Mouse (Mus musculus) CH12.LX (cell line): ENCODE data around the gene Ran. TPM values are rescaled to one million over a fixed set of nuclear protein-coding genes. Genes with fewer than 3 reads are reported as not detected.
A peak's percentile ranks its signal among the peaks of the same experiment; 100 is the strongest.

Source experiments
- DNase-seq: peaks from one replicate; pipeline ENCODE4 v3.0.0-alpha.2; 2013; ENCODE audit errors: extremely low read depth
- H3K27ac ChIP-seq: 2 replicates; pipeline ENCODE4 v1.5.1; 2012; ENCODE audit warnings: low read depth, mild to moderate bottlenecking, control low read depth, moderate library complexity; ENCODE audit not compliant: insufficient read depth
- H3K27me3 ChIP-seq: replicated peaks from 2 replicates; pipeline ENCODE3; 2012; ENCODE audit warnings: inconsistent platforms
- H3K36me3 ChIP-seq, 2 experiments: replicated peaks in 1 of 2; 2 replicates each; pipeline versions ENCODE3 to v1.6.1; 2012; ENCODE audit warnings: inconsistent platforms in 1 of 2, low read length in 1 of 2, mild to moderate bottlenecking in 1 of 2, mixed read lengths in 1 of 2, moderate library complexity in 1 of 2; ENCODE audit not compliant: control insufficient read depth in 1 of 2, insufficient read depth in 1 of 2
- H3K4me1 ChIP-seq, 2 experiments: 2 replicates each; pipeline ENCODE4 v1.6.1; 2012; ENCODE audit warnings: inconsistent platforms in 1 of 2, moderate library complexity in 1 of 2; ENCODE audit not compliant: insufficient read depth in 2 of 2, control insufficient read depth in 1 of 2
- H3K4me2 ChIP-seq: 2 replicates; pipeline ENCODE4 v1.6.1; 2012; ENCODE audit warnings: low read depth, mild to moderate bottlenecking, control low read depth; ENCODE audit not compliant: poor library complexity, insufficient read depth, severe bottlenecking
- H3K4me3 ChIP-seq, 3 experiments: fragments of 150-350 bp in 1 of 3; sonication (generic) in 1 of 3; replicated peaks in 1 of 3; 2 replicates each; pipeline versions ENCODE3 to v1.5.1; 2011 to 2012; ENCODE audit warnings: low read depth in 2 of 3, low read length in 2 of 3, mild to moderate bottlenecking in 2 of 3, moderate library complexity in 2 of 3, control low read depth in 1 of 3, improper control_type of control experiment in 1 of 3, inconsistent platforms in 1 of 3, mixed read lengths in 1 of 3; ENCODE audit not compliant: poor library complexity in 1 of 3
- H3K79me2 ChIP-seq: replicated peaks from 2 replicates; pipeline ENCODE4 v1.6.1; 2012; ENCODE audit warnings: mild to moderate bottlenecking, moderate library complexity; ENCODE audit not compliant: control insufficient read depth, poor library complexity, insufficient read depth, severe bottlenecking; ENCODE audit errors: extremely low read depth
- H3K9ac ChIP-seq: 2 replicates; pipeline ENCODE4 v1.6.1; 2012; ENCODE audit warnings: low read depth, mild to moderate bottlenecking, control low read depth, moderate library complexity; ENCODE audit not compliant: insufficient read depth
- H3K9me3 ChIP-seq: replicated peaks from 2 replicates; pipeline ENCODE3; 2012; ENCODE audit warnings: low read length, inconsistent platforms, mixed read lengths
- BHLHE40 ChIP-seq: IDR thresholded peaks from 2 replicates; pipeline ENCODE4 v1.6.1; 2011; ENCODE audit warnings: mild to moderate bottlenecking, low read depth, low read length, improper control_type of control experiment
- CHD1 ChIP-seq: IDR thresholded peaks from 2 replicates; pipeline ENCODE4 v1.6.1; 2012; ENCODE audit warnings: low read depth, low read length, improper control_type of control experiment, inconsistent platforms
- CHD2 ChIP-seq: IDR thresholded peaks from 2 replicates; pipeline ENCODE4 v1.6.1; 2011; ENCODE audit warnings: low read length, improper control_type of control experiment
- CTCF ChIP-seq, 2 experiments: IDR thresholded peaks in 1 of 2; conservative IDR thresholded peaks in 1 of 2; 2 replicates each; pipeline ENCODE4 v1.5.1; 2011 to 2012; ENCODE audit warnings: low read depth in 2 of 2, low read length in 2 of 2, improper control_type of control experiment in 1 of 2, inconsistent platforms in 1 of 2, mild to moderate bottlenecking in 1 of 2, moderate library complexity in 1 of 2
- ETS1 ChIP-seq: conservative IDR thresholded peaks from 2 replicates; pipeline ENCODE4 v1.6.1; 2012; ENCODE audit warnings: low read depth, mild to moderate bottlenecking, inconsistent platforms, low read length, improper control_type of control experiment, moderate library complexity
- GABPA ChIP-seq: IDR thresholded peaks from 2 replicates; pipeline ENCODE4 v1.6.1; 2012; ENCODE audit warnings: low read depth, low read length, improper control_type of control experiment, inconsistent platforms; ENCODE audit not compliant: insufficient replicate concordance
- HCFC1 ChIP-seq: IDR thresholded peaks from 2 replicates; pipeline ENCODE4 v1.6.1; 2012; ENCODE audit warnings: low read depth, mild to moderate bottlenecking, inconsistent platforms, low read length, improper control_type of control experiment
- IRF4 ChIP-seq: IDR thresholded peaks from 2 replicates; pipeline ENCODE4 v1.6.1; 2014; ENCODE audit warnings: low read depth, mild to moderate bottlenecking, inconsistent platforms, low read length, improper control_type of control experiment
- JUN ChIP-seq: IDR thresholded peaks from 2 replicates; pipeline ENCODE4 v1.6.1; 2011; ENCODE audit warnings: low read depth, mild to moderate bottlenecking, low read length, improper control_type of control experiment, moderate library complexity; ENCODE audit not compliant: insufficient read depth
- JUND ChIP-seq: conservative IDR thresholded peaks from 2 replicates; pipeline ENCODE4 v1.6.1; 2011; ENCODE audit warnings: low read depth, low read length, improper control_type of control experiment
- MAFK ChIP-seq: IDR thresholded peaks from 2 replicates; pipeline ENCODE4 v1.6.1; 2011; ENCODE audit warnings: low read length, improper control_type of control experiment; ENCODE audit not compliant: insufficient replicate concordance
- MAX ChIP-seq: IDR thresholded peaks from 2 replicates; pipeline ENCODE4 v1.6.1; 2011; ENCODE audit warnings: low read length, improper control_type of control experiment
- MAZ ChIP-seq: IDR thresholded peaks from 2 replicates; pipeline ENCODE4 v1.6.1; 2012; ENCODE audit warnings: low read depth, mild to moderate bottlenecking, inconsistent platforms, low read length, improper control_type of control experiment, moderate library complexity
- MXI1 ChIP-seq: IDR thresholded peaks from 2 replicates; pipeline ENCODE4 v1.6.1; 2011; ENCODE audit warnings: mild to moderate bottlenecking, low read depth, low read length, improper control_type of control experiment
- MYC ChIP-seq: IDR thresholded peaks from 2 replicates; pipeline ENCODE4 v1.6.1; 2011; ENCODE audit warnings: low read depth, mild to moderate bottlenecking, improper control_type of control experiment, low read length
- NELFE ChIP-seq: IDR thresholded peaks from 2 replicates; pipeline ENCODE4 v1.6.1; 2011; ENCODE audit warnings: low read depth, low read length, improper control_type of control experiment
- NRF1 ChIP-seq: IDR thresholded peaks from 2 replicates; pipeline ENCODE4 v1.6.1; 2014; ENCODE audit warnings: low read depth, mild to moderate bottlenecking, inconsistent platforms, low read length, improper control_type of control experiment, moderate library complexity
- POLR2AphosphoS2 ChIP-seq: IDR thresholded peaks from 2 replicates; pipeline ENCODE4 v1.6.1; 2011; ENCODE audit warnings: low read depth, low read length, improper control_type of control experiment
- RCOR1 ChIP-seq: conservative IDR thresholded peaks from 2 replicates; pipeline ENCODE4 v1.6.1; 2012; ENCODE audit warnings: low read depth, mild to moderate bottlenecking, inconsistent platforms, low read length, improper control_type of control experiment
- SIN3A ChIP-seq: IDR thresholded peaks from 2 replicates; pipeline ENCODE4 v1.6.1; 2012; ENCODE audit warnings: low read length, improper control_type of control experiment, inconsistent platforms
- SMC3 ChIP-seq: IDR thresholded peaks from 2 replicates; pipeline ENCODE4 v1.6.1; 2011; ENCODE audit warnings: low read depth, low read length, improper control_type of control experiment
- TCF12 ChIP-seq: IDR thresholded peaks from 2 replicates; pipeline ENCODE4 v1.6.1; 2014; ENCODE audit warnings: low read depth, mild to moderate bottlenecking, inconsistent platforms, low read length, improper control_type of control experiment
- UBTF ChIP-seq: IDR thresholded peaks from 2 replicates; pipeline ENCODE4 v1.6.1; 2012; ENCODE audit warnings: low read depth, mild to moderate bottlenecking, inconsistent platforms, low read length, improper control_type of control experiment, moderate library complexity
- USF1 ChIP-seq: IDR thresholded peaks from 2 replicates; pipeline ENCODE4 v1.6.1; 2014; ENCODE audit warnings: low read depth, mild to moderate bottlenecking, inconsistent platforms, low read length, improper control_type of control experiment
- ZC3H11A ChIP-seq: IDR thresholded peaks from 2 replicates; pipeline ENCODE4 v1.6.1; 2012; ENCODE audit warnings: low read depth, mild to moderate bottlenecking, inconsistent platforms, low read length, improper control_type of control experiment
- ZNF384 ChIP-seq: IDR thresholded peaks from 2 replicates; pipeline ENCODE4 v1.6.1; 2012; ENCODE audit warnings: low read depth, low read length, improper control_type of control experiment, inconsistent platforms
- dilution Hi-C: fragments of 300-500 bp; cut with MboI; formaldehyde crosslinking; loops from 2 replicates; pipeline ENCODE4 v1.14.3; 2020; ENCODE audit warnings: low sequenced_read_pairs; ENCODE audit not compliant: extremely low pct_unique_long_range_greater_than_20kb, extremely low pct_ligation_motif_present
- in situ Hi-C: fragments of 300-500 bp; cut with MboI; formaldehyde crosslinking; loops from 3 replicates; pipeline ENCODE4 v1.14.3; 2019; ENCODE audit warnings: low sequenced_read_pairs, low pct_ligation_motif_present, low pct_unique_long_range_greater_than_20kb, mixed read lengths
- polyA plus RNA-seq: library from polyadenylated mRNA; unstranded; fragments of >175 nt; gene quantifications from 2 replicates; pipeline ENCODE4 v1.2.1, GENCODE M21; 2012; ENCODE audit warnings: low read depth; ENCODE audit not compliant: insufficient read length
- total RNA-seq, 2 experiments: library from RNA; depleted of rRNA; stranded (reverse); fragments of 300-350 nt in 1 of 2; fragments of >200 nt in 1 of 2; gene quantifications; 2 replicates each; pipeline ENCODE4 v1.2.3; 2012 to 2014

Ran gene
- total and polyA plus RNA-seq, 3 experiments: 847 to 1,512 (median 1,083) TPM

- DNase-seq: no peak
- in situ Hi-C loops: loop anchor here (25.0 kb wide), 1 partner anchor 1407 kb away; no protein-coding TSS in a partner anchor
Observed at GRCm38 (mm10) chr5:129018782-129019489, 933 bp upstream of the Ran start.

GRCm38 (mm10) chr5:129020300-129020668 is 415 bp downstream of the Ran start:
- Histone ChIP-seq H3K27me3 (no peaks in the 10 kb centered on the region), H3K9me3 (no peaks in the 10 kb centered on the region), H3K79me2 (peaks cover 24% of the 10 kb centered on the region), H3K4me3 (peak overlapping the region; percentile 78 to 100 (median 83)), H3K36me3 (peaks cover 16 to 26% of the 10 kb centered on the region in 2 experiments), H3K4me2 (no peak overlapping the region), H3K9ac (peak overlapping the region; percentile 96), H3K27ac (peak overlapping the region; percentile 80), H3K4me1 (peaks cover 15 to 21% of the 10 kb centered on the region in 2 experiments)
- TF ChIP-seq MAX: no peak; the same call in 1 of the 2 replicates
- TF ChIP-seq USF1: no peak
- no peak for TF ChIP-seq GABPA
- TF ChIP-seq JUN: no peak
- no peak for TF ChIP-seq CHD1
- TF ChIP-seq JUND: no peak
- TF ChIP-seq ETS1: no peak
- no peak for TF ChIP-seq ZNF384
- TF ChIP-seq SIN3A: no peak
- TF ChIP-seq MAFK: no peak
- no peak for TF ChIP-seq HCFC1
- TF ChIP-seq CHD2: peak; percentile 49
- no peak for TF ChIP-seq NELFE
- TF ChIP-seq MAZ: no peak; the same call in 1 of the 2 replicates
- no peak; the same call in 1 of the 2 replicates for TF ChIP-seq POLR2AphosphoS2
- no peak for TF ChIP-seq RCOR1
- TF ChIP-seq TCF12: peak; percentile 39; the same call in 1 of the 2 replicates
- 0 out of 2 replicates have a peak, but pooled peaks have one; percentile 2 for TF ChIP-seq IRF4
- TF ChIP-seq BHLHE40: peak; percentile 87
- no peak for TF ChIP-seq NRF1
- TF ChIP-seq CTCF (conservative IDR thresholded peaks at IDR 0.05 in 1 of 2, IDR thresholded peaks at IDR 0.05 in 1 of 2; ENCODE audit: low read depth in 2 of 2, low read length in 2 of 2): peak in 1 of 2 experiments; percentile 16; a peak in 1 of 4 replicates
- TF ChIP-seq ZC3H11A: no peak
- peak; percentile 56 for TF ChIP-seq MXI1
- TF ChIP-seq SMC3: no peak
- TF ChIP-seq MYC: 0 out of 2 replicates have a peak, but pooled peaks have one; percentile 1
- TF ChIP-seq UBTF: peak; percentile 89
- dilution Hi-C loops (no loop called here), in situ Hi-C loops (loop anchor here (25.0 kb wide), 1 partner anchor 1408 kb away; no protein-coding TSS in a partner anchor)
- no peak for DNase-seq

More at GRCm38 (mm10) chr5:129018782-129019489, 933 bp upstream of the Ran start:
- H3K9me3 ChIP-seq: no peaks in the 10 kb centered on the region
- TF ChIP-seq USF1 (no peak), ETS1 (no peak), CHD1 (peak; percentile 57; the same call in 1 of the 2 replicates), MAX (peak; percentile 24), JUN (peak; percentile 27; the same call in 1 of the 2 replicates), TCF12 (peak; percentile 35; the same call in 1 of the 2 replicates), IRF4 (0 out of 2 replicates have a peak, but pooled peaks have one; percentile 11)
- peaks cover 15 to 21% of the 10 kb centered on the region in 2 experiments for H3K4me1 ChIP-seq
- no peaks in the 10 kb centered on the region for H3K27me3 ChIP-seq
- H3K4me2 ChIP-seq: peak overlapping the region; percentile 53
- peaks cover 9 to 15% of the 10 kb centered on the region in 2 experiments for H3K36me3 ChIP-seq
- dilution Hi-C loops: no loop called here
- peak overlapping the region; percentile 97 for H3K27ac ChIP-seq
- H3K79me2 ChIP-seq: peaks cover 24% of the 10 kb centered on the region
- peak overlapping the region; percentile 38 to 78 (median 67) for H3K4me3 ChIP-seq
- H3K9ac ChIP-seq: peak overlapping the region; percentile 81
